Mouse (Mus musculus): ENCODE measurements at regions not wholly inside any gene's neighbourhood (a gene's known extent, or its start where the extent isn't known, plus 50 kb on each side); places are given as distances from the start of the nearest gene placed in this dataset.

DNA sequence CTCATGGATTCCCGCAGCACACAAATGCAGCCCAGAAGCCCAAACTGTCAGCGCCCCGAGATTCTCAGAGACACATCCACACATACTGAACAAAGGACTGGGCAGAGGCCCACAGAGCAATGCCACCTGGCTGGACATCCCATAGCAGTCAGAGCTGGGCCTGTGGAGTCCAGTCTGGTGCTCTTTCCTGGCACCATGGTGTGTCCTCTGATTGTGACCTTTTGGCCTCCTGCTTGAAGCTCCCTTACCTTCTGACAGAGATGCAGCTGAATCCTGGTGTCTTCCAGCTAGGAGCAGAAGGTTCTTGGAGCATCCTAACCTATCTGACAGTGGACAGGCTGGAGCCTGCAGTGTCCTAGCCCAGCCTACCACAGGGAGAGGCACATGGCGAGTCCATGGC lies 87.5 kb upstream of the Wnt4 start:
- TF ChIP-seq CTCF (IDR thresholded peaks at IDR 0.05; ENCODE audit: low read depth, low read length) (no peak), POLR2A (IDR thresholded peaks at IDR 0.05; ENCODE audit: extremely low read depth, insufficient read depth, low read length) (no peak)

All from liver, adult 2 months (tissue).